16 mouse cellular contexts compared by ENCODE assay signal in genomic region chr10:25601471-25601870, GRCm38 (mm10).
"Had no signal": no experiment of that assay in that cellular context is flagged by ENCODE, and none has a peak within 500 bp of the region (broad histone marks: within the 10 kb centered on the region; RNA-seq: fewer than 3 reads in every experiment).

No protein-coding gene starts in this region.

- DNase-seq: heart, adult 2 months; heart, postnatal 10 days; heart, postnatal 14 days; heart, postnatal 36 days; heart, postnatal 4 days; kidney, adult 11 months; kidney, adult 18-20 months; kidney, adult 2 months; kidney, adult 8-10 months; kidney, adult 9 months; kidney, postnatal 10 days; kidney, postnatal 14 days; kidney, postnatal 25 days; kidney, postnatal 36 days; kidney, postnatal 4 days; layer of hippocampus, adult 9-11 months had no signal
